Mouse (Mus musculus) forebrain, embryonic 16.5 days (tissue): ENCODE results near the gene Depp1. TPM values are rescaled to one million over a fixed set of nuclear protein-coding genes. Genes with fewer than 3 reads are reported as not detected.

Experiments used
- ATAC-seq: fragments of 200-750 bp; cut with Nextera tagmentation; 2 replicates; pipeline ENCODE4 v1.8.0; 2017; ENCODE audit warnings: mild to moderate bottlenecking, moderate library complexity
- H3K27ac ChIP-seq: fragments of 300-500 bp; sonication (generic); 2 replicates; pipeline ENCODE4 v1.5.1; 2014; ENCODE audit warnings: low read length, control low read depth
- H3K27me3 ChIP-seq: fragments of 300-500 bp; sonication (generic); replicated peaks from 2 replicates; pipeline ENCODE4 v1.6.1; 2014; ENCODE audit warnings: low read length; ENCODE audit not compliant: control insufficient read depth, insufficient read depth
- H3K36me3 ChIP-seq: fragments of 300-500 bp; sonication (generic); 2 replicates; pipeline ENCODE4 v1.6.1; 2014; ENCODE audit not compliant: control insufficient read depth, insufficient read depth
- H3K4me1 ChIP-seq: fragments of 300-500 bp; sonication (generic); replicated peaks from 2 replicates; pipeline ENCODE4 v1.6.1; 2014; ENCODE audit warnings: low read length; ENCODE audit not compliant: control insufficient read depth, insufficient read depth
- H3K4me2 ChIP-seq: fragments of 300-500 bp; sonication (generic); 2 replicates; pipeline ENCODE4 v1.6.1; 2014; ENCODE audit warnings: mild to moderate bottlenecking, low read length, control low read depth
- H3K4me3 ChIP-seq: fragments of 300-500 bp; sonication (generic); replicated peaks from 2 replicates; pipeline ENCODE4 v1.5.1; 2014; ENCODE audit warnings: mild to moderate bottlenecking, low read length, control low read depth
- H3K9ac ChIP-seq: fragments of 300-500 bp; sonication (generic); replicated peaks from 2 replicates; pipeline ENCODE4 v1.6.1; 2014; ENCODE audit warnings: low read depth, low read length, control low read depth
- H3K9me3 ChIP-seq: fragments of 300-500 bp; sonication (generic); 2 replicates; pipeline ENCODE4 v1.6.1; 2016; ENCODE audit warnings: low read length; ENCODE audit not compliant: control insufficient read depth
- WGBS: fragments of 180-500 bp; shearing (Covaris S2); extraction: QIAGEN DNeasy Blood & Tissue Kit; methylation state at CpG from one replicate; pipeline ENCODE4 v1.1.7; 2014; 5-methylcytosine and 5-hydroxymethylcytosine counted together
- microRNA-seq: library from miRNA; unstranded; fragments of <30 nt; microRNA quantifications from one replicate; pipeline ENCODE4, GENCODE M21; 2017
- polyA plus RNA-seq: library from polyadenylated mRNA; unstranded; fragments of >200 nt; fragmentation: Nextera tagmentation; extraction: Ambion mirVana; gene quantifications from 2 replicates; pipeline ENCODE4 v1.2.1, GENCODE M21; 2015

Depp1 gene
- polyA plus RNA-seq, 1 experiment from 2014 or later = 7.0 TPM

GRCm38 (mm10) chr6:116697896-116698425, 47.6 kb downstream of the Depp1 start:
- ATAC-seq = no peak
- 96% methylated on average over 4 of the region's 4 CpGs for WGBS
- no peak overlapping the region for H3K4me3 ChIP-seq
- no peaks in the 10 kb centered on the region for H3K27me3 ChIP-seq
- H3K4me1 ChIP-seq = no peaks in the 10 kb centered on the region
- no peak overlapping the region for H3K27ac ChIP-seq
- H3K36me3 ChIP-seq = no peaks in the 10 kb centered on the region
- H3K9ac ChIP-seq = no peak overlapping the region
- H3K4me2 ChIP-seq = no peak overlapping the region
- no peaks in the 10 kb centered on the region for H3K9me3 ChIP-seq

- Histone ChIP-seq H3K4me2 (no peak overlapping the region), H3K9me3 (no peaks in the 10 kb centered on the region), H3K27me3 (no peaks in the 10 kb centered on the region), H3K27ac (no peak overlapping the region), H3K4me1 (0 out of 2 replicates have a peak, but pooled peaks cover 3% of the 10 kb centered on the region), H3K36me3 (no peaks in the 10 kb centered on the region), H3K4me3 (no peak overlapping the region), H3K9ac (no peak overlapping the region)
- ATAC-seq = no peak
These were observed 50.4 kb downstream of the Depp1 start for GRCm38 (mm10) chr6:116700821-116701220.

Small RNA genes within 50 kb of the gene (microRNA-seq; reads per million reads assigned to microRNA genes)
- gene Mir7043 = not detected

Other genes with a start within 250 kb of the Depp1 start
- 0.37 and 0.52 TPM in 2 replicates for gene Alox5, start 189.4 kb upstream of the Depp1 start, polyA plus RNA-seq
- not detected in 2 replicates for gene Olfr211, start 161.5 kb upstream of the Depp1 start, polyA plus RNA-seq
- gene Olfr212, start 144.1 kb upstream of the Depp1 start, polyA plus RNA-seq = not detected in 2 replicates
- gene Olfr213, start 112.2 kb upstream of the Depp1 start, polyA plus RNA-seq = not detected in 2 replicates
- 0.24 and 0.52 TPM in 2 replicates for gene Gm5580, start 99.5 kb upstream of the Depp1 start, polyA plus RNA-seq
- gene Olfr214, start 96.4 kb upstream of the Depp1 start, polyA plus RNA-seq = not detected in 2 replicates
- gene Olfr215, start 66.4 kb upstream of the Depp1 start, polyA plus RNA-seq = not detected in 2 replicates
- 202 and 234 TPM in 2 replicates for gene Zfp422, start 21.6 kb upstream of the Depp1 start, polyA plus RNA-seq
- gene Rassf4, start 23.3 kb downstream of the Depp1 start, polyA plus RNA-seq = 7.9 and 8.5 TPM in 2 replicates
- gene Tmem72, start 66.3 kb downstream of the Depp1 start, polyA plus RNA-seq = 0.81 and 1.4 TPM in 2 replicates